Comparison of ENCODE assay signal across 18 mouse cellular contexts in the genomic region with DNA sequence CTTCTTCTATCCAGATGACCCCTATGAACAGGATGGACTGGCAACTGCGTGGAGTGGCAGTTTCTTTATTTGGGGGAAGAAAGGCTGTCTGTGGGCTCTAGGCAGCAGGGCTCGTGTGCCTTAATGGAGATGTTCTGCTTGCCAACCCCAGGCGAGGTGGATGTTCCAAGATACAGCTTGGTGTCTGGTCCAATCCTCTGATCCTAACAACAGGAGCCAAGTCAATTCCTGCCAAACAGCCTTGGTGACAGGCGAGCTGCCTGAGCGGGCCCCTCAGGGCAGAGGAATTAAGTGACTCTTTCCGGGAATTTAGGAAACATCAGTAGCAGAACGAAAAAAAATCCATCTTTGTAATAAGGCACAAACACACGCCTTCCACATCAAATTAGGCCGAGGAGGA. TPM values are rescaled to one million over a fixed set of nuclear protein-coding genes. Genes with fewer than 3 reads are reported as not detected.
DNase-seq lines count a peak whose midpoint lies in the region; ATAC-seq lines count a peak whose summit lies in the region.
"Had no signal": no experiment of that assay in that cellular context is flagged by ENCODE, and none has a peak within 500 bp of the region (broad histone marks: within the 10 kb centered on the region; RNA-seq: fewer than 3 reads in every experiment).

No protein-coding gene starts in this region.

- peak overlapping the region; percentile 68 for H3K27ac ChIP-seq in forebrain, embryonic 15.5 days (replicated peaks)
- no peak overlapping the region for H3K27ac ChIP-seq in forebrain, embryonic 11.5 days (ENCODE audit: low read depth, low read length)
- no peak overlapping the region for H3K27ac ChIP-seq in hindbrain, embryonic 14.5 days
- H3K27ac ChIP-seq: embryonic facial prominence, embryonic 13.5 days; heart, embryonic 10.5 days; lung, embryonic 15.5 days; midbrain, embryonic 12.5 days had no signal

- 38% methylated on average over 9 of the region's 9 CpGs for WGBS in forebrain, embryonic 15.5 days
- WGBS in forebrain, embryonic 11.5 days: 64% methylated on average over 9 of the region's 9 CpGs
- WGBS in hindbrain, embryonic 14.5 days: 27% methylated on average over 9 of the region's 9 CpGs

- no peak overlapping the region for H3K4me3 ChIP-seq in forebrain, embryonic 15.5 days
- no peak overlapping the region for H3K4me3 ChIP-seq in forebrain, embryonic 11.5 days (ENCODE audit: low read depth, low read length)
- no peak overlapping the region for H3K4me3 ChIP-seq in hindbrain, embryonic 14.5 days (replicated peaks; ENCODE audit: low read length)
- H3K4me3 ChIP-seq: embryonic facial prominence, embryonic 13.5 days; heart, embryonic 10.5 days; lung, embryonic 15.5 days; midbrain, embryonic 12.5 days had no signal

- no peak overlapping the region for H3K9ac ChIP-seq in forebrain, embryonic 15.5 days (replicated peaks)
- H3K9ac ChIP-seq in forebrain, embryonic 11.5 days (ENCODE audit: low read length): no peak overlapping the region
- no peak overlapping the region for H3K9ac ChIP-seq in hindbrain, embryonic 14.5 days
- H3K9ac ChIP-seq: embryonic facial prominence, embryonic 13.5 days; lung, embryonic 15.5 days; midbrain, embryonic 12.5 days had no signal

- no peak for DNase-seq in forebrain, embryonic 11.5 days (ENCODE audit: low spot score)
- DNase-seq in lung, postnatal 10 days: peak; percentile 16
- no peak for DNase-seq in lung, postnatal 14 days
- DNase-seq in hindbrain, embryonic 14.5 days (ENCODE audit: low spot score): peak; percentile 45
- DNase-seq in skeletal muscle tissue, adult 2 months (ENCODE audit: low read depth, low spot score): peak; percentile 10
- no peak for DNase-seq in frontal cortex, postnatal 36 days (ENCODE audit: low spot score in 2 of 2)
- DNase-seq in adrenal gland, adult 18-20 months (ENCODE audit: low spot score in 2 of 2): no peak
- DNase-seq: gastrocnemius, postnatal 10 days; kidney, adult 11 months; kidney, postnatal 25 days; layer of hippocampus, adult 9-11 months; right cerebral cortex, postnatal 14 days had no signal

- no peaks in the 10 kb centered on the region for H3K36me3 ChIP-seq in forebrain, embryonic 15.5 days
- H3K36me3 ChIP-seq in forebrain, embryonic 11.5 days (ENCODE audit: control insufficient read depth, insufficient read depth, low read length): no peaks in the 10 kb centered on the region
- no peaks in the 10 kb centered on the region for H3K36me3 ChIP-seq in hindbrain, embryonic 14.5 days (replicated peaks; ENCODE audit: control insufficient read depth, insufficient read depth)
- H3K36me3 ChIP-seq: embryonic facial prominence, embryonic 13.5 days; heart, embryonic 10.5 days; lung, embryonic 15.5 days; midbrain, embryonic 12.5 days had no signal

- no peaks in the 10 kb centered on the region for H3K9me3 ChIP-seq in forebrain, embryonic 15.5 days
- H3K9me3 ChIP-seq in forebrain, embryonic 11.5 days (ENCODE audit: control insufficient read depth, low read length): no peaks in the 10 kb centered on the region
- no peaks in the 10 kb centered on the region for H3K9me3 ChIP-seq in hindbrain, embryonic 14.5 days (ENCODE audit: control insufficient read depth, low read length)
- H3K9me3 ChIP-seq: embryonic facial prominence, embryonic 13.5 days; heart, embryonic 10.5 days; lung, embryonic 15.5 days; midbrain, embryonic 12.5 days had no signal

- peaks cover 15% of the 10 kb centered on the region for H3K4me1 ChIP-seq in forebrain, embryonic 15.5 days
- H3K4me1 ChIP-seq in forebrain, embryonic 11.5 days (replicated peaks; ENCODE audit: control insufficient read depth, insufficient read depth, low read length): peaks cover 4% of the 10 kb centered on the region; the same call in 1 of the 2 replicates
- H3K4me1 ChIP-seq in hindbrain, embryonic 14.5 days (replicated peaks; ENCODE audit: control insufficient read depth, insufficient read depth, low read length): peaks cover 25% of the 10 kb centered on the region

- H3K27me3 ChIP-seq in forebrain, embryonic 15.5 days: no peaks in the 10 kb centered on the region
- no peaks in the 10 kb centered on the region for H3K27me3 ChIP-seq in forebrain, embryonic 11.5 days (ENCODE audit: control insufficient read depth, insufficient read depth, low read length)
- no peaks in the 10 kb centered on the region for H3K27me3 ChIP-seq in hindbrain, embryonic 14.5 days (ENCODE audit: control insufficient read depth, insufficient read depth, low read length)
- H3K27me3 ChIP-seq: embryonic facial prominence, embryonic 13.5 days; lung, embryonic 15.5 days; midbrain, embryonic 12.5 days had no signal

- no peak; the same call in 1 of the 2 replicates for ATAC-seq in forebrain, embryonic 15.5 days (replicated peaks)
- ATAC-seq in forebrain, embryonic 11.5 days (replicated peaks; ENCODE audit: low FRiP score): no peak
- ATAC-seq in hindbrain, embryonic 14.5 days (ENCODE audit: low FRiP score): 0 out of 2 replicates have a peak, but pooled peaks have one; percentile 50
- ATAC-seq: activated CD4-positive, CD25-positive, alpha-beta regulatory T cell, adult 4 months had no signal

- H3K4me2 ChIP-seq in forebrain, embryonic 15.5 days (replicated peaks): no peak overlapping the region
- H3K4me2 ChIP-seq in forebrain, embryonic 11.5 days (ENCODE audit: low read depth, low read length, severe bottlenecking): no peak overlapping the region
- H3K4me2 ChIP-seq in hindbrain, embryonic 14.5 days (replicated peaks): no peak overlapping the region
- H3K4me2 ChIP-seq: embryonic facial prominence, embryonic 13.5 days; lung, embryonic 15.5 days; midbrain, embryonic 12.5 days had no signal

RNA-seq across cellular contexts. Expression of a gene that starts 38.6 kb away (rescaled TPM):
- 1.1 and 1.5 TPM in 2 replicates for polyA plus RNA-seq in forebrain, embryonic 15.5 days (2015; fragmentation: Nextera tagmentation; extraction: Ambion mirVana)
- 1.1 and 2.5 TPM in 2 replicates for polyA plus RNA-seq in forebrain, embryonic 11.5 days (2014; fragmentation: Nextera tagmentation; extraction: Ambion mirVana)
- polyA plus RNA-seq in hindbrain, embryonic 14.5 days (2014; fragmentation: Nextera tagmentation; extraction: Ambion mirVana): 2.9 and 3.3 TPM in 2 replicates
- total RNA-seq in adrenal gland, adult 18-20 months (2021): 10 to 100 TPM; 15.0 to 17.0 TPM

Comparison
In these comparisons a context has a peak if more than half of its experiments do, and no peak if none do; other contexts are left out.
1. DNase-seq: peak in lung, postnatal 10 days (single experiment), hindbrain, embryonic 14.5 days (single experiment) and skeletal muscle tissue, adult 2 months (single experiment); none in forebrain, embryonic 11.5 days (single experiment), lung, postnatal 14 days (single experiment), frontal cortex, postnatal 36 days (0 of 2) and adrenal gland, adult 18-20 months (0 of 2).